Mouse (Mus musculus): ENCODE results near the gene Ncoa4.

Ncoa4 gene

GRCm38 (mm10) chr14:32201791-32202451, 42.3 kb downstream of the Ncoa4 start, which contains the start of the genes Timm23 and Parg:
Gene Timm23, minus strand, starts transcription at chr14:32201898.
Gene Parg, plus strand, starts transcription at chr14:32201949.
- peak; percentile 94 for DNase-seq (ENCODE audit: low spot score)

- DNase-seq (ENCODE audit: low spot score) = no peak
Measured at GRCm38 (mm10) chr14:32226601-32227000, 66.9 kb downstream of the Ncoa4 start.

DNA sequence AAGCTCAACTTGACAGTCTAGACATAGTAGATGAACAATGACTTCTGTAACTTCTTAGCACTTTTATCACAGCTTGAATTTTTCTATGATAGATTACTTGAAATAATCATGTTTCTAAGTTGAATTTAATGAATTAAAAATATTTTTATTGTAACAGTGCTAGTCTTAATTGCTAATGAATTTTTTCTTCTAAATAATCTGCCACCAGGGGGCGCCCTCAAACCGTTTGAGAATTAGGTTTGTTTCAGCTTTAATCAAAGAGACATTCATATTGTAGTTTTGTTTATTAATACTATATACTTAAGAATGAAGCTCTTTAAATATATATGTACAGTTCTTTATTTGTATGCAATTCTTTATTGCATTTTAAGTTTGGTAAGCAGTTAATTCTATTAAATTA, 69.3 kb downstream of the Ncoa4 start:
- peak; percentile 79 for DNase-seq (ENCODE audit: low spot score)
